Mouse (Mus musculus): Measurements from ENCODE around the gene Prkag3.

Gene Prkag3

DNA sequence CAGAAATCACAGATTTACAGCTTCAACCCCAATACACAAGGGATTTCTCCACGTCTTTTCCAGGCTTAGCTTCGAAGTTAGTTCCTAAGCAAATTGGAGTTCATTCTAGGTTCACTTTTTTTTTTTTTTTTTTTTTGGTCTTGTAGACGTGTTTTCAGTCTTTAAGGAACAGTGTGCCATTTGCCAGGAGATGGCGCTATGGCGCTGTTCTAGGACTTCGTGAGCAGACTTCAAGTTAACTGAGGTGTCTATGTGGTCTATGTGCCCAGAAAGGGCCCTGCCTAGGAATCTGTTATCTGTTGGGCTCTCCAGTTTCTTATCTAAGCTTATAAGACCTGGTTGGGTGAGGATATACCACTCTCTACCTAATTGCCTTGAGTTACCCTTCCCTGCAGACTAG is 14.1 kb upstream of the Prkag3 start:
- DNase-seq (ENCODE audit: low read depth, low spot score): no peak

DNA sequence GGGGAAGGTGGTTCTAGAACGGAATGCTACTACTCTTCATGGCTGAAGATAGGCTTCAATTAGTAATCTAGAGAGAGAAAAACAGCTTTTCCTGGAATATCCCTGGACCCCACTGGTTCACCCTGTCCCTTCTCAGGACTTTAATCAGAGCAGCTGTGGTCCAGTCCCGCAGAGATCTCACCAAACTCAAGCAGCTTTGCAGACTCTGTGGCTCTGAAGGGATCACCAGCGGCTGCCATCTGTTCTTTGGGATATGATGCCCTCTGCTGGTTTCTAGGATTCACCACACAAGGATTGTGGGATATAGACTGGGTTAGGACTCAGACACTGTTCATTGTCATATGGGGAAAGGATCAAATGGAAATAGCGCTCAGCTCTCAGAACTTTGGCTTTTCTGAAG is 10.8 kb upstream of the Prkag3 start:
- no peak for DNase-seq (ENCODE audit: low read depth, low spot score)

- no peak for DNase-seq (ENCODE audit: low read depth, low spot score)
Measured at GRCm38 (mm10) chr1:74754175-74754785, 5.3 kb upstream of the Prkag3 start.

DNA sequence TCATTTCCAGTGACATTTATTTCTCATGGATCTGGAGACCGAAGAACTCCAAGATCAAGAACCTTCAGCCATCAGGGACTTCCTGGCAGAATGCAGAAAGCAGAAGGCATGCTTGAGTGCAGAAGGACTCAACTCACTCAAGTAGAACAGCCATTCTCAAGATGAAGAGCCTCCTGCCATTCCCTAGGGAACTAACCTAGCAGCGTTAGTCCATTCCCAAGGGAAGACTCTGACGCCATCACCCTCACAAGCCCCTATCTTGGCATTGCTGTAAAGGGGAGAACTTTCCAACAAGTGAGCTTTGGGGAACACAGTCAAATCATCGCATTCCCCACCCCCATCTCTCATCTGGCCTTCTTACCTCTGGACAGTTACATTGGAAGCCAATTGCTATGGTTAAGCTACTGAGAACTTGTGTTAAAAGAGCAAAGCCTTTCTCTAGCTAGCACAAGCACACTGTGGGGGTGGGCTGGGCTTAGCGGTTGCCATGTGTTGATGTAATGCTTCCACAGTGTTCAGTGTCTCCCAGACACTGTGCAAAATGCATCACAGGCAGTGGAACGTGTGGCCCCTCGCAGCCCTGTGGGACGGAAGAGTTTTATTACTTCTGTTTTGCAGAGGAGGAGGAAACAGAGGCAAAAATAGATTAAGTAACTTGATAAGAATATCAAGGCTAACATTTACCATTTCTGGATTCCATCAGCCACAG is 4.4 kb upstream of the Prkag3 start:
- no peak for DNase-seq (ENCODE audit: low read depth, low spot score)

DNA sequence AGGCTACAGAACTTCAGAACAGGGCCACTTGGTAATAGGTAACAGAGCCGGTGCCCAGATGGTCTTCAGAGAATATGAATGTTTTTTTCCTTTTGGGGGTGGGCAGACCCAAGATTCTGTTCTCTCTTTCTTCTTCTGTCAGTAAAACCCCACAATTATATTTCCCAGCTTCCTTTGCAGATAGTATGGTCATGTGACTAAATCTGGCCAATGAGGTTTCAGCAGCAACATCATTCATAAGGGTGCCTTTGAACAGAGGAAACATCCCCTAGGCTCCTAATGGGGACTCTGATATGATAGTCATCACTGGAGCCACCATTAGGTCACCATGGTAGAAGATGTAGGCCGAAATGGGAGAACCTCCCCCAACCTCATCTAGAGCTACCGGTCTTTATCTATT is 3.8 kb upstream of the Prkag3 start:
- DNase-seq (ENCODE audit: low read depth, low spot score): no peak

- no peak for DNase-seq (ENCODE audit: low read depth, low spot score)
Measured at GRCm38 (mm10) chr1:74752150-74752549, 3.1 kb upstream of the Prkag3 start.

DNA sequence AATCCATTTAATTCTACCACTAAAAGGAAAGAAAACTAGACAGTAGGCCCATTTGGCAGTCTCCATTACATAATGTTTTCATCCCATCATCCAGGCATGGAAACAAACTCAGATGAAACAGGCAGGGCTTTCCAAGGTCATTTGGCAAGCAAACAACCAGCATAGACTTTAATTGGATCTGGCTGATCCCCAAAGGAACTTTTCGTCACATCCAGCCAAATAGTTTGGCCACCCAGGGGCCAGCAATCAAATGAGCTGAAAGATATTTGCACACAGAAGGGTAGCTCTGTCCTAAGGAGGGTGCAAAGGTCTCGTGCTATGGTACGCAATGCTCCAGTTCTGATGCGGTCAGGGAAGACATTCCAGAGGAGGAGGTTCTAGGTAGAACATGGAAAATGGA is 1.7 kb upstream of the Prkag3 start:
- DNase-seq (ENCODE audit: low read depth, low spot score): no peak

- no peak for DNase-seq (ENCODE audit: low read depth, low spot score)
Measured at GRCm38 (mm10) chr1:74749301-74749700, 280 bp upstream of the Prkag3 start.

DNA sequence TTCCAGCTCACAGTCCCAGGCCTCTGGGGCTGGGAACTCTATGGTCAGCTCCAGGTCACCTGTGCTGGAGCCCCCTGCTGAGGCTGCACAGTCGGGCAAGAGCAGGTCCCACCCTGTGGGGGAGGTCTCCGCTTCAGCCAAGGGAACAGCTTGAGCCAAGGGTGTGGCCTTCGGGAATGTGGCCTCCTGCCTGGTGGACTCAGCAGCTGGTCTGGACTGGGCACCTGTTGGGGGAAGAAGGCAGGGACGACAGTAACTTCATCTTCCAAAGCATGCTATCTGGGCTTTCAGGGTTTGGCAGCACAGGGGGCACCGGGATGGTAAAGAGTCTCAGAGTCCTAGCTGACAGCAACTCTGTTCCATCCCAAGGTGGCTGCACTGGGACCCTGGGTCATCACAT is 1.7 kb downstream of the Prkag3 start:
- no peak for DNase-seq (ENCODE audit: low read depth, low spot score)

DNA sequence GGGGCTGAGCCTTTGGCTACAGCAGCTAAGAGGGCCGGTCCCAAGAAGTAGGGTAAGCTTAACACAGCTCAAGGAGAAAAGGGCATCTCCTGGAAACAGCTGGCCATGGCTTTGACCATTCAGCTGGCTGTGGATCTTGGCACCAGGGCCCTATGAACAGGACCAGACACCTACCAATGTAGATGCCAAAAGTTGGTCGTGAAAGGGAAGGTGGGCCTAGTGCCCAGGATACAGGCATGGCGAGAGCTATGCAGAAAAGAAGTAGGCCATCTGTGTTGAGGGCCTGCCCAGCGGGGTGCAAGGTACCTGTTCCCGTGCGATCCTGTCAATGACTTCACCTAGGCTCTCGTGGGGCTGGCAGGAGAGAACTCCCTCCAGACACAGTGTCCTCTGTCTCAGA is 8.2 kb downstream of the Prkag3 start:
- DNase-seq (ENCODE audit: low read depth, low spot score): no peak

DNA sequence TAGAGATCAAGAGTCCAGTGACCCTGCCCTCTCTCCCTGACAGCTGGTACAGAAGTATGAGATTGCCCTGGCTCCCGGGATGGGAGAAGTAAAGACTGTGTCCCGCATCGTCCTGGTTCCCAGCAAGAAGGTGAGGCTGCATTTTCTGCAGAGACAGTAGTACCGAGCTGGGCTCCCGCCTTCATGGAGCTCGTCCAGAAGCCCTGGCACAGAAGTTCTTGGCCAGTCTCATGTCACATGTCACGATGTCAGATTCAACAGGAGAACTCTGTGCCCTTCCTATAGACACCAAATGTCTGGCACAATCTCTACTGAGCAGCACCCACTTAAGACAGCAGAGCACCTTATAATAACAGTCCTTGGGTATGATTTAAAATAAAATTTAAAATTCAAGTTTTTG is 11.5 kb downstream of the Prkag3 start:
- no peak for DNase-seq (ENCODE audit: low read depth, low spot score)

GRCm38 (mm10) chr1:74736977-74737376 is 12.0 kb downstream of the Prkag3 start:
- DNase-seq (ENCODE audit: low read depth, low spot score): no peak

DNA sequence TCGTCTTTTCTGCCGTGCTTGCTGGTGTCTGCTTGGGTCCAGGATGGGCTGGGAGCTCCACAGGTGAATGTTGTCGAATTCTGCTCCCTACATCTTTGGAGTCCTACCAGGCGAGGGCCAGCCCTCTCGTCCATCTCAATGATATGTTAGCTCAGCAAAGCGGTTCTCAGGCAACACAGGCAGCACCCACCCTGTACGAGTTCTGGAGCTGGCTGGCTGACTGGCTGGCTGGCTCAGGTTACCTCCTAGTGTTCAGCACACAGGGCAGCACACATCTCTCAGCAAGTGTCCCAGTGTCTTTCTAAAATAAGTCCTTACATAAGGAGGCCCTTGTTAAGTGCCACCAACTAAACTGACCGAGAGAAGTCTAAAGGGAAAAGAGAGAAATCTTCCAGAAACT is 20.6 kb downstream of the Prkag3 start:
- no peak for DNase-seq (ENCODE audit: low read depth, low spot score)

DNA sequence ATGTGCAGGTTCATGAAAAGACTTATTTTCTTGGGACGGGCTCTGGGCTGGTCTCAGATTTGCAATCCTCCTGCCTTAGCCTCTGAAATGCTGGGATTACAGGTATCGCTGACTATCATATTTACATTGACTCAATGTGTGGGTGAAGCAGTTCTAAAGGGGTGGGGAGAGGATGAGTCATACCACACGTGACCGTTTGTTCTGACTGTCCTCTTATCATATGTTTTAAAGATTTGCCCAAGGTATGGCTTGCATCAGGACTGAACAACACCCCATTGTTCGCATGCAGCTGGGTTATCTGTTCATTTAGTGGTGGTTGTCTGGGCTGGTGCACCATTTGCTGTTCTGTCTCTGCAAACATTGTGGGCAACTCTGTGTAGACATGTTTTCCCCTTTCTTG is 22.3 kb downstream of the Prkag3 start:
- DNase-seq (ENCODE audit: low read depth, low spot score): no peak

DNA sequence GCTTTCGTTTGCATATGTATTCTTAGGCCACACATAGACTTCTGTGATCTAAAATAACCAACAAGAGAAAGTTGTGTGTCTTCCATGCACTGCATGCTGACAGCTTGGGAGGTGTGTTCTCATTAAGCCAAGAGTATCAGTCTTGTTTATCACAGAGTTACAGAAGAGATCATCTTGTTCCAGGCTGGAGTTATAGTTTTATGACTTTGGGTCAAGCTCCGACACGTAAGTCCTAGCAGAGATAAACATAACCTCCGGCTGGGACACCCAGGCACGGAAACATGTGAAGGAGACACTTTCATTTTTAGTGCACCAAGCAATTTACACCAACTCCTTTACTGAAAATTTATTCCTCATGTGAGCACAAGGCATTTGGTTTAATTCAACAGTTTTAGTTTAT is 22.9 kb downstream of the Prkag3 start:
- DNase-seq (ENCODE audit: low read depth, low spot score): no peak

DNA sequence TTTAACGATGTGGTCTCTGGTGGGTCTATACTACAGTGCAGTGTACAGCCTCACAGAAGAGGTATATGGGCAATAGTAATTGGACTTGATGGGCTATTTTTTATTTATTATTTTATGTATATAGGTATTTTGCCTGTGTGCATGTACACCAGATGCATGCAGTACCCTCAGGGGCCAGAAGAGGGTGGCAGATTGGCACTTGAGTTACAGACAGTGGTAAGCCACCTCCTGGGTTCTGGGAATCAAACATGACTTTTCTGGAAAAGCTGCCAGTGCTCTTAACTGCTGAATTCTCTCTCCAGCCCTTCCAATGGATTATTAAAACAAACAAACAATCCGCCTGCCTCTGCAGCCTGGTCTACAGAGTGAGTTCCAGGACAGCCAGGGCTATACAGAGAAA is 25.3 kb downstream of the Prkag3 start:
- no peak for DNase-seq (ENCODE audit: low read depth, low spot score)

DNA sequence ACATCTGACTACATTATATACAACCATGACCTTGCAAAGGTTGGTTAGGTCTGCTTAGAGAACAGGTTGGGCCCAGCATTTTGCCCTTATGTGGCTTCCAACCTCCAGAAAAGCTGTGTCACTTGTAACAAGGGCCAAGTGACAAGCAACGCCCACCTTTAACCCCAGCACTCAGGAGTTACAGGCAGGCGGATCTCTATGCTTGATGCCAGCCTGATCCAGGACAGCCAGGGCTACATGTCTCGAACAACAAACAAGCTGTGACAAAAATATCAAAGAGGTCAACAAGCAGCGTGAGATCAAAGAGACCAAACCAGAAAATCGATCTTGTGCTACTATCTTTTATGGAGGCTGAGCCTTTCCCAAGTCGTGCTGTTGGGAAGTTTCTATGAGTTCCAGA is 27.4 kb downstream of the Prkag3 start:
- DNase-seq (ENCODE audit: low read depth, low spot score): no peak

- DNase-seq (ENCODE audit: low read depth, low spot score): no peak
Measured at GRCm38 (mm10) chr1:74719281-74719680, 29.7 kb downstream of the Prkag3 start.

- DNase-seq (ENCODE audit: low read depth, low spot score): no peak
Measured at GRCm38 (mm10) chr1:74718113-74718512, 30.9 kb downstream of the Prkag3 start.

DNA sequence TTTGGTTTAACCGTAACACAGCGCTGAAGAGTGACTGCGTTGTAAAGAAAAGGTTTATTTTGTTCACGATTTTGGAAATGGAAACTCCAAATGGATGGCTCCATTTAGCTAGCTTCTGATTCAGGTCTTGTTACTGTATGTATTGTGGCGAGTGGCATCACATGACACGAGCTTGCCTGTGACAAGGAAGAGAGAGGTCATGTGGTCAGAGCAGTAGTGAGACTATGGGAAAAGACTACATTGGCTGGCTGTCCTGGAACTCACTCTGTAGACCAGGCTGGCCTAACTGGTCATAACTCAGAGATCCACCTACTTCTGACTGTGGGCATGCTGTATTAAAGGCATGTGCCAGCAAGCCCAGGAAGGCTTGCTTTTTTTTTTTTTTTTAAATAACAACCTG is 33.1 kb downstream of the Prkag3 start:
- DNase-seq (ENCODE audit: low read depth, low spot score): no peak

DNA sequence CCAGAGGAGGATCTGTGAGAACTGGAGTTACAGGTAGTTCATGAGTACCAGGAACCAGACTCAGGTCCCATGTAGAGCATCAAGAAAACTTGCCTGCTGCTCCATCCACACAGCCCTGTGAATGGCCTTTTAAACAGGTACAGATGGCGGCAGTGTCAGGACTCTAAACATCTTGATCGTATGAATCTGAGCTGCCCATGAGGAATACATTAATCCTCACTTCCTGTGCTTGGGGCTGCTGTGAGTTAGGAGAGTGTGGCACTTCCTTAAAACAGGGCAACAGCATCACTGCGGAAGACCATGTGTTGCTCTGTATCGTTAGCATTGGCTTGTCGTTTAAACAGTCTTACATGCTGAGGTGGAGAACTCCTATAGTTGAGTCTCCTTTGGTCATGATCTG is 33.6 kb downstream of the Prkag3 start:
- no peak for DNase-seq (ENCODE audit: low read depth, low spot score)

GRCm38 (mm10) chr1:74714967-74715366 is 34.1 kb downstream of the Prkag3 start:
- no peak for DNase-seq (ENCODE audit: low read depth, low spot score)

GRCm38 (mm10) chr1:74713859-74714730 is 34.9 kb downstream of the Prkag3 start:
- no peak for DNase-seq (ENCODE audit: low read depth, low spot score)

All from retina, adult 2 months (tissue).